Mouse (Mus musculus) cerebellum, adult 11-12 months (tissue): ENCODE measurements around the gene Kat2b.
"Not testable (repeated sequence)": the region's sequence is repeated elsewhere in the genome, so short reads cannot be mapped to it uniquely, and the experiment has no call there.

Experiments
- DNase-seq: peaks from one replicate; pipeline ENCODE4 v3.0.0; 2022

Gene Kat2b

DNA sequence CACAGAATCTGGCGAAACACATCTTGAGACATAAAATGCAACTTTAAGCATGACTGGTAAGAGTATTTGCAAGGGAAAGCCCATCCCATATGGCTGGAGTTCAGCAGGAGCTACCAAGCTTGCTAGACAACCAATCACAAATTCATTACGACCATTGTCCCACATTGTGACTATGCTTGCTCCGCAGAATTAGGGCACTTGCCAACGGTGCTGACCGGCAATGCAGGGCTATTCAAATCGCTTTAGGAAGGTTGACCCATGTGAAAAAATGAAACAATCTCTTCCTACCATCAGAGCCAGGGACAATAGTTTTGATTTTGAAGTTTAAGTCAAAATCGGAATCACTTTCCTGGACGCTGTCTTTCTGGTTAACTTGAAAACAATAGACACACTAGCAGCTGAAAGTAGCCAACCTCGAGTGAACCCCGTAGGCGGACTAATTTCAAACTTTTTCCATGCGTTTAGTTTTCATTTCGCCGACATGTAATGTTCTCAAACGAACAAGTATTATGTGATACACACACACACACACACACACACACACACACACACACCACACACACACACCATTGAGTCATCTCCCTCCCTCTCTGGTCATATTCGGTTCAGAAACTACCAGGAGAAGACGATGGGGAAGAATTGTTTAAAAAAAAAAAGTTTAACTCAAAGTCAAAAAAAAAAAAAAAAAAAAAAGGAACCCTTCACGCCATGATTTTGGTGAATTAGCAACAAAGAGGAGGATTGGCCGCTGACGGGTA is at the start of gene Kat2b:
Gene Kat2b (plus strand): TSS at position 701 of the 758 bp plus-strand sequence.
- DNase-seq = peak; percentile 70

DNA sequence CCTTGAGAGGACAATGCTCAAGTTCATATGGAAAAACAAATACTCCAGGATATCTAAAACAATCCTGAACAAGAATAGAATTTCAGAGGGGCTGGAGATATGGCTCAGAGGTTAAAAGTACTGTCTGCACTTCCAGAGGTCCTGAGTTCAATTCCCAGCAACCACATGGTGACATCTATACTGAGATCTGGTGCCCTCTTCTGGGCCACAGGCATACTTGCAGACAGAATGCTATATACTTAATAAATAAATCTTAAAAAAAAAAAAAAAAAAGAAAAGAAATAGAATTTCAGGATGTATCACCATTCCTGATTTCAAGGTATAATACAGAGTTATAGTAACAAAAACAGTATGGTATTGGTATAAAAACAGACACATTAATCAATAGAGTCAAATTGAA is 47.3 kb upstream of the Kat2b start:
- DNase-seq = no peak

DNA sequence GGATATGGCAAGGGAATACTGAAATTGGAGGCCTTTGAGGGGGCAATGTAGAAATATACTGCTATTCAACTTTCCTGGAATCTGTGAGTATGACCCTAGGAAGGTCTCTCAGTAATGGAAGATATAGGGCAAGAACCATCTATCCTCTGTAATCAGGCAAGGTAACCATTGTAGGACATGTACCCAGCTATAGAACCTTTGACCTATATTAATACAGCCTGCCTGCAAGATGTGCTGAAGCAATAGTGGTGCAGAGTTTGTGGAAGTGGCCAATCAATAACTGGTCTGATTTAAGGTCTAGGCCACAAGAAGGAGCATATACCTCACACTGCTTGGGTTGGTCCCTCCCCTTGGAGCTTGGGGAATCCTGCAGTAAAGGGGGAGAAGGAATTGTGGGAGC is 46.2 kb upstream of the Kat2b start:
- no peak for DNase-seq

DNA sequence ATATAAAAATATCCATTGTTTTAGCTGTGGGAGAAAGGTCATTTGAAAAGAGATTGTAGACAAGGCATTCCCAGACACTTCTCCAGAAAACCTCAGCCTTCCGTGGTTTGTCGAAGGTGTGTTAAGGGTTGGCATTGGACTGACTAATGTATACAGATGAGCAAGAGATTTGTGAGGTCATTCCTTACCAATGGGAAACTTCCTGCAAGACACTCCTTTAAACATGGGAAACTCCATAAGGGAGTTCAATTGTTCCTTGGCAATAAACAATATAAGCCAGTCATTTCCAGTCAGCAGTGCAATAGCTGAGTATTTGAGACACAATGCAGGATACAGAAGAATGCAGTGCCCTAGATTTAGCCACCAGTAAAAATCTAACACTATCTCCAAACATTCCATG is 38.6 kb upstream of the Kat2b start:
- no peak for DNase-seq

DNA sequence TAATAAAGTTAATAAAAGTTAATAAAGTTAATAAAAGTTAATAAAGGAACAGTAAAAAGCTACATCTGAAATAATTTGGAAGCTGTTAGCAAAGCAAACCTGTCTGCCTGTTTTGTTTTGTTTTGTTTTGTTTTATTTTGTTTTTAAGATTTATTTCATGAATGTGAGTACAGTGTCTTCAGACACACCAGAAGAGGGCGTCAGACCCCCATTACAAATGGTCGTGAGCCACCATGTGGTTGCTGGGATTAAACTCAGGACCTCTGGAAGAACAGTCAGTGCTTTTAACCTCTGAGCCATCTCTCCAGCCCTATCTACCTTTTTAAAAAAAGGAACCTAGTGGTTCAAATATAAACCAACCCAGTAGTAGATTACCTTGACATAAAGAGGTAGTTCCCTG is 35.5 kb upstream of the Kat2b start:
- DNase-seq = no peak

DNA sequence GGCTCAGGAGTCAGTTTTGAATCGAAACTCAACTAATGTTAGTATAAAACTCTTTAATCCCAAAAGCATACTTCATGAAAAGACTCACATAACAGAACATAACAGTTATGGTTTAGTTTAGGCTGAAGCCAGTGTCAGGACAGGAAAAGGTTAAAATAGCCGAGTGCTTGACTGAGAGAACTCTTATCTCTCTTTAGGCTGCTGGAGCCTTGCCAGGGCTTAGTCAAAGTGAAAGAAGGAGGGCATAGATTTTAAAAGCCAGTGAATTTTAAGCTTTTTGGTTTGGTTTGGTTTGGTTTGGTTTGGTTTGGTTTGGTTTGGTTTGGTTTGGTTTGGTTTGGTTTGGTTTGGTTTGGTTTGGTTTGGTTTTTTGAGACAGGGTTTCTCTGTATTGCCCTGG is 34.2 kb upstream of the Kat2b start:
- no peak for DNase-seq

DNA sequence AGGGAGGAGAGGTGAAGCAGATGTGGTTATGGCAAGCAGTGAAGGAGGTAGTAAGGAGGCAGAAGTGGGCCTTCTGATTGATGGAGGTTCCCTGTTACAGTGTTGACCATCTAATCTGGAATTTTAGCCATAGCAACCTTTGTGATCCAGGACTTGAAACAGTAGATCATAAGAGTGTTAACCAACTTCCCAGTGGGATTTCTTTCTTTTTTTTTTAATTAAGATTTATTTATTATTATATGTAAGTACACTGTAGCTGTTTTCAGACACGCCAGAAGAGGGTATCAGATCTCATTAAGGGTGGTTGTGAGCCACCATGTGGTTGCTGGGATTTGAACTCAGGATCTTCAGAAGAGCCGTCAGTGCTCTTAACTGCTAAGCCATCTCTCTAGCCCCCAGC is 27.3 kb upstream of the Kat2b start, which contains the start of gene Pp2d1:
Gene Pp2d1 (minus strand): TSS at position 101 of the 400 bp plus-strand sequence.
- not testable (repeated sequence) for DNase-seq

DNA sequence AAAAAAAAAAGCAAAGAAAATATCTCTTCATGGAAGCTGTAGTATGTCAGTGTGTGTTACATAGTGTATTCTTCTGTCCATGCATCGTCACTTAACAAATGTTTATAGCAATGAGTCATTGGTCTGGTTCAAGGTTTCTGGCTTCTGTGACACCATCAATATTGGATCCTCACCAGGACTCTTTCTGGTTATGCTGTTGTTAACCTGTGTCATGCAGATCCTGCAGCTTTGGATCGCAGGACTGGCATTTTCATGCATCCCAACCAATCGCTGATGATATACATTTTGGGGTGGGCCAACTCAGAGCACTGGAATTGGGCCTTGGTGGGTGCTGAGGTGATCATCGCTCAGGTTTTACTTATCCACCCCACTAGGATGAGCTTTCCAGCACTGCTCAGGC is 24.1 kb upstream of the Kat2b start:
- no peak for DNase-seq

DNA sequence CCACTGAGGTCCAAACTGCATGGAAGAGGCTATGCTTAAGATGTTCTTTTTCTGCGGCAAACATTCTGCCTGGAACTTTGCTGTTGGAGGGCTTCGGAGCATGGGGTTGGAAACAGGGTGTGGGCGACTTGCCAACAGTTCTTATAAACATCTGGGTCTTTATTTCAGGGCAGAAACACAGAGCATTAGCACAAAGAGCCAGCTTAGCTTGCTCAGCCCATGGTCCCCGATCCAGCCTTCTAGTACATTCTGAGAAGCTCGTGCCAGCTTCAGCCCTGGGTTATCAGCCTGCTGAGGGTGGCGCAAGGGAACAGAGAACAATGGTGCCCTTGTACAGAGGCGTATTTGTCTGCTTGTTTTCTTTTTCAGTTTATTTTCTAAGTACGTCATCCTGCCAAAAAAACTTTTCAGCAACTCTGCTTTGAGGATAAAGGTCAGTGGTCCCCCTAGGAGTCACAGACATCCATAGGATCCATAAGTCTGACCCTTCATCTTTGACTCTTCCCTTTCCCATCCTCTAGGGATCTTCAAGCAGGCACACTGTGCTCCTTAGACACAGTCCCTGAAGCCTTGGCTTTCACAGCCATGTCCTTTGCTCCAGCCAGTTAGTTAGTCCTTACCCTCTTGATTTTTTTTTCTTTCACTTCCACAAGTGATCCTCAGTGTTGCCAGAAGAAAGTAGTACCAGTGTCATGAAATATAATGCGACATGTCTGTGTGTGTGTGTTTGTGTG is 22.9 kb upstream of the Kat2b start:
- no peak for DNase-seq

DNA sequence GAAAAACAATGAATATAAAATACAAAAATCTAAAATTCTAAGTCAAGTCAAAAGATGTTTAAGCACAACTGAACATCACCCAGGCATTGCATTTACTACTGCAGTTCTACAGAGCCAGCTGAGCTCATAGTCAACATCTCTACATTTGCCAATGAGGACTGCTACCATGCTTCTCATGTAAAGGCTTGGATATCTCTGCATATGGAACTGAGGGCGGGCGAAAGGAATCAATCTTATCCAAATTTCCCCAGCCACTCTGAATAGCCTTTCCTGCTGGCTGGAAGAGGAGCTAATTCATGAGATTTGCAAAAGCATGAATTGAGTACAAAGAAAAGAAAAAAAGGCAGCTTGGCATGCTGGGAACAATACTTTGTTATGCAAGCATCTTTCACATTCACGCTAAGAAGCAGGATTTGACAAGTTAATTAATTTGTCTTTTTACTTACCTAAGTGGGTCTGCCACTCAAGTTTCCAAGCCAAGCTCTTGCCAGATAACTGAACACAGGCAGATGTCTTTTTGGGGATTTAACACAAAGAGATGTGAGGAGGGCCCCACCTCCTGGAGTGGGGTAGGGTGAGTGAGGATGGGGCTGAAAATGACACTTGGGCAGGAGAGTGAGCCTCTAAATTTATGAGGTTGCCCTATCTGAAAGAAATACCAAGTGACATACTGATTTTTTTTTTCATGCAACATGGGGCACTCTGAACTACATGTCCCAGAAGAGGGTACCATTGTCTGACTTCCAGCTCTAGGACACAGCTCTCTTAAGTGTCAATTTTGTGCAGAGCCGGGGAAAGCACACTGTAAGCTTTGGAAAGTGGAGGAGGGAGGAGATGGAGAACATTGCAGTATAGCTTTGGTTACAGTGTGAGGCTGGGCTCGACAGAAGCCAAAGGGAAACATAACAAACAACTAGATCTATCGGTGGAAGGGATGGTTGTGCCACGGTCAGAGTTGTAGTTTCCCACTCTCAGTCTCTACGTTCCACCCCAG is 15.1 kb upstream of the Kat2b start:
- no peak for DNase-seq

DNA sequence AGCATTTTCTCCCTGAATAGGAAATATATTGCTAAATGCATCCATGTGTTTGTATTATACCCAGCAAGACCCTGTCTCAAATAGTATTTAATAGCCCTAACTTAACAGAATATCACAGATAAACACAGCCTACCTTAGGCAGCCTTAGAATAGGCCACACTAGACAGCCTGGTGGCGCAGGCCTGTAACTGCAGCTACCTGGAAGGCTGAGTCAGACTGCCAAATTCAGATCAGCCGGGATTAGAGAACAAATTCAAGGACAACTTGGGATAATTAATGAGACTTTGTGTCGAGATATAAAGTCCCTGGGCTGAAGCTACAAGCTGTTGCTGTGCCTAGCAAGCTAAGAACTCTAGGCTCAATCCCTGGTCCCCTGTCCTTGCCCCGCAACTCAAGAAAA is 12.6 kb upstream of the Kat2b start:
- no peak for DNase-seq

DNA sequence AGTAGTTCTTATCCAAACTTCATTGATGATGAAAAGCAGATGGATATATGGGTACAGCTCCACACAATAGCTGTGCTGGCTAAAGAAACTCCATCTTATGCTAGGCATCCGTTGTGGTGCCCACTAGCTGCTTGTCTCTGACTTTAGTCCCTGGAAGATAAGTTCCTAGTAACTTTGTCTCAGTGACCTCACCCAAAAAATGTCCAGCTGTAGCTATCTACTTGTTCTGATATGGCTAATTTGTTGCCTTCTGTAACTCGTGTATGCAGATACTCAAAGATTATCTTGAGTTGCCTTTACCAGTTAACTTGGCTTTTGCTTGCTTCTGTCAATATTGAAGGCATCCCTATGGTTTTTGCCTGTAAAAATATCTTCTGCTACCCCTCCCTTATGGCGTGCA is 11.8 kb upstream of the Kat2b start:
- no peak for DNase-seq

DNA sequence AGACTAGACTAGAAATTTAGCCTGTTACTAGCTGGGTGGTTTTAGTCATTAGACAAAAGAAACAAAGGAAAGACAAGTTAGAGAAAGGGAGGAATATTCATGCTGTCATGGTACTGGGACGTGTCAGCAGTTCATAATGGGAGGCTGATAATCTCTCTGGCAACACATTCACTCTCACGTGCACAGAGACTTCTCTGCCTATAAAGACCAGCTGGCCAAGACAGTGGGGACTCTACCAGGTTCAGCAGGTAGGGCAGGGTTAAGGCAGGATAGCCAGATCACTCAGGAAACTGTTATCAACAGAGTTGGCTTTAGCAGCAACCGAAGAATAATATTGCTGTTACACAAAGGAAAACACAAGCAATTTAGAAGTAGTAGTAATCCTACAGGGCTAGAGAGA is 9.2 kb upstream of the Kat2b start:
- DNase-seq = no peak

DNA sequence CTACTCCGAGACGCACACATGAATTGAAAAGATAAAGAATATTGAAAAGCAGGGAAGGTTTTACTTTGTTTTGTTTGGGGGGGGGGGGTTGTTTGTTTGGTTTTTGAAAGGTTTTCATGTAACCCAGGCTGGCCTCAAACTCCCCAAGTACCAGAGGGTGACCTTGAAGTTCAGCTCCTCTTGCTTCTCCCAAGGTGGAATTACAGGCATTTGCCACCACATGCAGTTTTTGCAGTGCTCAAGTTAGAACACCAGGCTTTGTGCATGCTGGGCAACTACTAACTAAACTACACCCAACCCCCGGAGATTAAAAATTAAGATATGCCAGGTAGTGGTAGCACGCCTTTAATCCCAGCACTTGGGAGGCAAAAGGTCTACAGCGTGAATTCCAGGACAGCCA is 7.0 kb upstream of the Kat2b start:
- DNase-seq = no peak

DNA sequence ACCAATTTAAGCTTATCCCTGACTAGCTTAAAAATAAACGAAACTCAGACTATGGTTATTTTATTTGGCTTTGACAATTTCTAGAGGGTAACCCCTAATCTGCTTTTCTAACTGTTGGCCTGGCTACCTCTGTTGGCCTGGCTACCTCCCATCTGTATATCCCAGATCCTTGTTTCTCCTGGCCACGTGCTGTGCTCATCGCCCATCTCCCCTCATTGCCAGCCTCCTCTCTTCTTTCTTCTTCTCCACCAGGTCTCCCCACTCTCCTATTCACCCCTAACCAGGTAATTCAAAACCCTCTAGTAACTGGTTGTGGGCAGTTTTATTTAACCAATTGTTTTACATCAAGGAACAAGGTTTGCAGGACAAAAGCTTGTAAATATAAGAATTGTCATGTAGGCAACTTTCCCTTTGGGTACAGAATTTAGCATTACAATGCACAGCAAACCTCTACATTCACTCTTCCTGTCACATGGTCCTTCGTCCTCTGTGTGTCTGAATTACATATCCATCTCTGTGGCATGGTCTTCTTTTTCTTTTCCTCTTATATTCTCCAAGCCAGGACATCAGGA is 5.1 kb upstream of the Kat2b start:
- no peak for DNase-seq

DNA sequence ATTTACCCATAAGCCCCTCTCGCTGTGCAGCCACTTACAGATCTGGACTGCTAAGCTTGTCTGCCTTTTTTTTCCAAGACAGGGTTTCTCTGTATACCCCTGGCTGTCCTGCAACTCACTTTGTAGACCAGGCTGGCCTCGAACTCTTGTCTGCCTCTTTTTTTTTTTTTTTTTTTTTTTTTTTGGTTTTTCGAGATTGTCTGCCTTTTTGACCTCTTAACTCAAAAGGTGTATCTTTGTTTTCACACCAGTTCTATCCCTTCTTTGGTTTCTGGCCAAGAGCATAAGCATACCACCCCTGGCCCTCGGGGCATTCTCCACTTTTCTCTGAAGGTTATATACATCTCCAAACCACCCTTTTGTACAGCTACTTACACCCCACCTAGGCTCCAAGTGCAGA is 1.8 kb upstream of the Kat2b start:
- no peak for DNase-seq

DNA sequence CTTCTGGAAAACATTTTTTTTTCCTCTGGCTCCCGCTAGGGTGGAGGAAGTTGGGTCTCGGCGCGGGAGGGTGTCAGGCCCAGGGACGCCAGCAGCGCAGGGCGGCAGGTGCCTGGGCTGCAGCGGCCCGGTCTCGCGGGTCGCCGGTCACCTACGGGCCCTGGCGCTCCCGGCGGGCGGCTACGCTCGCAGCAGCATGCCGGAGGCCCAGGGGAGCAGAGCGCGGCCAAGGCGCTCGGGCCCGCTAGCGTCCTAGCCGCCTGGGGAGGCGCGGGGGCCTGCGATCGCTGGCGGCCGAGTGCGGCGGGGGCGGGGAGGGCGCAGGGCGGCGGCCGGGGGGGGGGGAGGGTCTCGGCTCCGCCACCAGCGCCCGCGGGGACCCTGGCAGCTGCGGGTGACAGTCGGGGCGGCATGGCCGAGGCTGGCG is 271 bp downstream of the Kat2b start:
- peak; percentile 76 for DNase-seq

DNA sequence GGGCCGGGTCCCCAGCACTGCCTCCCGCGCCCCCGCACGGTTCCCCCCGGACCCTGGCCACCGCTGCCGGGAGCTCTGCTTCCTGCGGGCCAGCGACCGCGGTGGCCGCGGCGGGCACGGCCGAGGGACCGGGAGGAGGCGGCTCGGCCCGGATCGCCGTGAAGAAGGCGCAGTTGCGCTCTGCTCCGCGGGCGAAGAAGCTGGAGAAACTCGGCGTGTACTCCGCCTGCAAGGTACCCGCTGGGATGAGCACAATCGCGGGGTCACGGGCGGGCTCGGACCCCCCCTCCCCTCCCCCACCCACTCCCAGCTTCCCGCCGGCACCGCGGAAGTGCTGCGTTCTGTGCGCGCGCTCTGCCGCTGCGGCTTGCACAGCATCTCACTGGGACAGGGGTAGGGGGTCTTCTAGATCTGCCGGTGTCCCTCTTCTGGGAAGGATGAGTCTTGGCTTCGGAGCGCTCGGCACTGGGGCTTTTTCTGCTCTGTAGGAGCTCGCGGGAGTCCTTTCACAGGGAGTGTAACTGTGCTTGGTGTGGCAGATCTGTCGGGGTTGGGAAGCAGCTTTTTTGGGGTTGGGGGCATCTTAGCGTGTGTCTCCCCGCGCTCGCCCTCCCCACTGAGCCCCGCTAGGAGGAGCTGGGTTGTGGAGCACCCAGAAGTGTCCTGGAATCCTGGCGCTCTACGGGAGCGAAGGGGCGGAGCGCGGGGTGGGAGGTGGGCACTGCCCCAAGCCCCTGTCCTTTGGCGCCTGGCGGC is 863 bp downstream of the Kat2b start:
- peak; percentile 78 for DNase-seq

DNA sequence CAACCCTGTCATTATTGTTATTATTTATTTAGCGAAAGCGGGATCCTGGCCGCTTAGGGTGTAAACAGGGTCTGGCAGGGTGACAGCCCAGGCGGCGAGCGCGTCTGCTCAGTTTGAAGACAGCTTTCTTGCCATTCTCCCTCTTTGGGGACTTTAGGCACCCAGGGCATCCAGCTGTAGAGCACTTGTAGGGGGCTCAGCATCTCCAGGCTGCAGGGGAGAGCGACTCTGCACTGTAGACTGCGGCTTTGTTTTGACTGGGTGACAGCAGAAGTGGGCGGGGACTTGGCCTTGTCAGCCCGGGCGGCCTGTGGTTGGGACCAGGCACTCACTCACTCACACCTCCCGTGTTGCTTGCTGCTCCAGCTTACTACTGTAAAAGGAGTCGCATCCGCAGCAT is 1.5 kb downstream of the Kat2b start:
- peak; percentile 91 for DNase-seq

DNA sequence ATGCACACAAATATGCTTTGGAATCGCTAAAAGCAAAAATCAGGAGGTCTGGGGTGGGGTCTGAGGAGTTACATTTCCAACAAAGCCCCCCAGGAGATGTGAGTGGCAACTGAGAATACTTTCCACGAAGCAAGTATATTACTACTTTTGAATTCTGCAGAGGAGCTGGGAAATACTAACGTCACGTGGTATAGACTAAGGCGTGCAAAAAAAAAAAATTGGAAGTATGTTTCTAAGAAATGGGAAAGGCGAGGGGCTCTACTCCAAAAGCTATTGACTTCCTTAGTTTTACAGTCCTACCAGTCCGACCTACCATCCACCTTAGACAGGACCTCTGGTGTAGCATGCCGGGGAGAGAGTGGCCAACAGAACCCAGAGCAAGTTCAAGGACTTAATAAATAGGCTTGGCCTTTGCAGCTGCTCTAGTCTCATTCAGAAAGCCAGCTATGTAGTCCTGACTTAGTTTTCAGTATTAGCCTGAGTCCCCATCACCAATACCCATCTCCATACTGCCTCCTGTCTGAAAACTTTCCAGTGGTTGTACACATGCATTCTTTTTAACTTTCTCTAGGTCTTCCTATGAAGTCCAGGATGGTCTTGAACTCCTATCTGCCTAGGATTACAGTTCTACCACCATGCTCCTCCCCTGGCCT is 2.2 kb downstream of the Kat2b start:
- no peak for DNase-seq

DNA sequence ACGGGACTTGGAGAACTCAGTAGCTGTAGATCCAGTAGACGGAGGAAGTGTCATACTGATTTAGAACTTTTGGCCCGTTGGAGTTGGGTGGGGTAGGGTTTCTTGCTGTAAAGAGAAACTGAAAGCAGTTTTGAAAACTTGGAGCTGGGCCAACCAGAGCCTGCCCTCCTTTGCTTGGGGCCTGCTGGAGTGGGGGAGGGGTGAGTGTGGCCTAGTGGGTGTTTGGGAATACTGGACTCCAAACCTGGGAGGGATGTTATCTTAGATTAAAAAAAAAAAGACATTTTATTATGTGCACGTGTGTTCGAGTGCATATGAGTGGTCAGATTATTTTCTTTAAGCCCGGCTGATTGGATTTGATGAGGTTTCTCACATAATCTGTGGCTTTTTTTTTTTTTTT is 3.2 kb downstream of the Kat2b start:
- peak; percentile 74 for DNase-seq
